In the genomic region with DNA sequence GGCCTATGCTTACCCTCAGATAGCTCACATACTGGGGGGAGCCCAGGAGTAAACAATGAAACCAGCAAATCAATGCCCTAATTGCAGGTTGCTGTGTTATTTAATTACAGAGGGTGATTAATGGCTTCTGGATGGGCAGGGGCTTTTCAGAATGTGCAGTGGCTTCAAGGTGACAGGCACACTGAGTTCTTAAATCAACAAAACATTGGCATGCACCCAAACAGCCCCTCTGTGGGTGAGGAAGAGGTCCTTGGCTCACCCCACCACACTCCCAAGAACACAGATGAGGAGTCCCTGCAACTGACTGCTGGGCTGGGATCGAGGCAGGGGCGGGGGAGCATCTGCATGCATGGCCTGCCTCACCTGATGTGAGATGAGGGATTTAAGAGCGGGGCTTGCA, we compare ENCODE assay signal across 28 mouse cellular contexts.
DNase-seq lines count a peak whose midpoint lies in the region; ATAC-seq and TF ChIP-seq lines count a peak whose summit lies in the region.
"Had no signal": no experiment of that assay in that cellular context is flagged by ENCODE, and none has a peak within 500 bp of the region (broad histone marks: within the 10 kb centered on the region; RNA-seq: fewer than 3 reads in every experiment).

No protein-coding gene starts in this region.

- TF ChIP-seq CTCF in midbrain, postnatal 0 days (IDR thresholded peaks at IDR 0.05): no peak
- no peak for TF ChIP-seq CTCF in brain, embryonic 14.5 days (IDR thresholded peaks at IDR 0.05; ENCODE audit: borderline replicate concordance, extremely low read depth, insufficient read depth, insufficient read length)

- H3K4me1 ChIP-seq in forebrain, embryonic 15.5 days: peaks cover 16% of the 10 kb centered on the region
- peaks cover 41% of the 10 kb centered on the region for H3K4me1 ChIP-seq in forebrain, embryonic 10.5 days
- H3K4me1 ChIP-seq in midbrain, embryonic 16.5 days (ENCODE audit: control insufficient read depth, insufficient read depth, low read length): peaks cover 10% of the 10 kb centered on the region
- no peaks in the 10 kb centered on the region for H3K4me1 ChIP-seq in midbrain, postnatal 0 days (ENCODE audit: insufficient read depth, low read length)
- H3K4me1 ChIP-seq in forebrain, embryonic 16.5 days (replicated peaks; ENCODE audit: control insufficient read depth, insufficient read depth, low read length): peaks cover 20% of the 10 kb centered on the region
- H3K4me1 ChIP-seq: heart, embryonic 13.5 days; intestine, embryonic 15.5 days had no signal

- H3K9ac ChIP-seq in forebrain, embryonic 15.5 days (replicated peaks): no peak overlapping the region
- H3K9ac ChIP-seq in midbrain, embryonic 16.5 days (ENCODE audit: low read depth, low read length): 0 out of 2 replicates have a peak overlapping the region, but pooled peaks have one; percentile 31
- H3K9ac ChIP-seq in midbrain, postnatal 0 days (replicated peaks; ENCODE audit: low read length, poor library complexity, severe bottlenecking): no peak overlapping the region
- no peak overlapping the region for H3K9ac ChIP-seq in forebrain, embryonic 16.5 days (replicated peaks; ENCODE audit: low read depth, low read length)
- H3K9ac ChIP-seq: embryonic facial prominence, embryonic 13.5 days; heart, embryonic 13.5 days; hindbrain, embryonic 15.5 days; intestine, embryonic 15.5 days had no signal

- no peaks in the 10 kb centered on the region for H3K36me3 ChIP-seq in forebrain, embryonic 15.5 days
- no peaks in the 10 kb centered on the region for H3K36me3 ChIP-seq in forebrain, embryonic 10.5 days (replicated peaks)
- no peaks in the 10 kb centered on the region for H3K36me3 ChIP-seq in midbrain, embryonic 16.5 days (ENCODE audit: control insufficient read depth, insufficient read depth, low read length)
- H3K36me3 ChIP-seq in midbrain, postnatal 0 days (ENCODE audit: insufficient read depth, low read length): no peaks in the 10 kb centered on the region
- no peaks in the 10 kb centered on the region for H3K36me3 ChIP-seq in forebrain, embryonic 16.5 days (ENCODE audit: control insufficient read depth, insufficient read depth)
- H3K36me3 ChIP-seq: embryonic facial prominence, embryonic 10.5 days; embryonic facial prominence, embryonic 13.5 days; heart, embryonic 10.5 days; heart, embryonic 13.5 days; hindbrain, embryonic 15.5 days; intestine, embryonic 15.5 days had no signal

- H3K9me3 ChIP-seq in forebrain, embryonic 15.5 days: no peaks in the 10 kb centered on the region
- no peaks in the 10 kb centered on the region for H3K9me3 ChIP-seq in forebrain, embryonic 10.5 days
- no peaks in the 10 kb centered on the region; the same call in 1 of the 2 replicates for H3K9me3 ChIP-seq in midbrain, embryonic 16.5 days (replicated peaks; ENCODE audit: control insufficient read depth, low read length, poor library complexity, severe bottlenecking)
- no peaks in the 10 kb centered on the region for H3K9me3 ChIP-seq in midbrain, postnatal 0 days (ENCODE audit: low read length)
- H3K9me3 ChIP-seq in forebrain, embryonic 16.5 days (ENCODE audit: control insufficient read depth, low read length): no peaks in the 10 kb centered on the region
- H3K9me3 ChIP-seq: embryonic facial prominence, embryonic 10.5 days; embryonic facial prominence, embryonic 13.5 days; heart, embryonic 10.5 days; heart, embryonic 13.5 days; hindbrain, embryonic 15.5 days; intestine, embryonic 15.5 days had no signal

- TF ChIP-seq POLR2A in brain, embryonic 14.5 days (IDR thresholded peaks at IDR 0.05; ENCODE audit: borderline replicate concordance, extremely low read depth, insufficient read depth, insufficient read length, poor library complexity, severe bottlenecking): no peak

- 56% methylated on average over 3 of the region's 3 CpGs for WGBS in forebrain, embryonic 15.5 days
- 69% methylated on average over 3 of the region's 3 CpGs for WGBS in forebrain, embryonic 10.5 days
- WGBS in midbrain, embryonic 16.5 days: 61% methylated on average over 3 of the region's 3 CpGs
- WGBS in midbrain, postnatal 0 days: 70% methylated on average over 3 of the region's 3 CpGs
- 42% methylated on average over 3 of the region's 3 CpGs for WGBS in forebrain, embryonic 16.5 days

- no peaks in the 10 kb centered on the region for H3K27me3 ChIP-seq in forebrain, embryonic 15.5 days
- peaks cover 67% of the 10 kb centered on the region for H3K27me3 ChIP-seq in forebrain, embryonic 10.5 days (ENCODE audit: poor library complexity, severe bottlenecking)
- no peaks in the 10 kb centered on the region for H3K27me3 ChIP-seq in midbrain, embryonic 16.5 days (ENCODE audit: control insufficient read depth, insufficient read depth, low read depth, low read length)
- no peaks in the 10 kb centered on the region for H3K27me3 ChIP-seq in midbrain, postnatal 0 days (ENCODE audit: insufficient read depth, low read length)
- H3K27me3 ChIP-seq in forebrain, embryonic 16.5 days (replicated peaks; ENCODE audit: control insufficient read depth, insufficient read depth, low read length): no peaks in the 10 kb centered on the region
- H3K27me3 ChIP-seq: hindbrain, embryonic 15.5 days; intestine, embryonic 15.5 days had no signal

- H3K4me3 ChIP-seq in forebrain, embryonic 15.5 days: no peak overlapping the region
- no peak overlapping the region for H3K4me3 ChIP-seq in forebrain, embryonic 10.5 days
- H3K4me3 ChIP-seq in midbrain, embryonic 16.5 days (ENCODE audit: low read depth, low read length): no peak overlapping the region
- H3K4me3 ChIP-seq in midbrain, postnatal 0 days (ENCODE audit: low read depth, low read length): no peak overlapping the region
- no peak overlapping the region for H3K4me3 ChIP-seq in forebrain, embryonic 16.5 days (replicated peaks; ENCODE audit: low read length)
- H3K4me3 ChIP-seq: embryonic facial prominence, embryonic 10.5 days; embryonic facial prominence, embryonic 13.5 days; erythroblast, embryonic 14.5 days; gastrocnemius, adult 2 months; heart, embryonic 10.5 days; heart, embryonic 13.5 days; hindbrain, embryonic 15.5 days; intestine, embryonic 15.5 days had no signal

- DNase-seq in forebrain, embryonic 10.5 days (ENCODE audit: extremely low spot score, low spot score): no peak
- no peak for DNase-seq in midbrain, postnatal 0 days (ENCODE audit: low spot score)
- DNase-seq in brain, embryonic 14.5 days (ENCODE audit: low read depth): peak; percentile 79
- no peak for DNase-seq in spleen, adult 12 weeks (ENCODE audit: low spot score)
- DNase-seq: adrenal gland, adult 2 months; adrenal gland, postnatal 14 days; cerebellum, adult 11-12 months; cerebellum, adult 8-10 months; cerebellum, postnatal 10 days; cerebellum, postnatal 36 days; embryo, embryonic 11 days; gastrocnemius, adult 2 months; gastrocnemius, postnatal 14 days; heart, adult 18-20 months; heart, postnatal 14 days; heart, postnatal 4 days; kidney, adult 11 months had no signal

- no peak overlapping the region for H3K27ac ChIP-seq in forebrain, embryonic 15.5 days (replicated peaks)
- H3K27ac ChIP-seq in forebrain, embryonic 10.5 days: no peak overlapping the region
- H3K27ac ChIP-seq in midbrain, embryonic 16.5 days (ENCODE audit: low read length): no peak overlapping the region
- H3K27ac ChIP-seq in midbrain, postnatal 0 days (ENCODE audit: low read depth, low read length): no peak overlapping the region
- no peak overlapping the region for H3K27ac ChIP-seq in forebrain, embryonic 16.5 days (ENCODE audit: low read length)
- H3K27ac ChIP-seq: embryonic facial prominence, embryonic 10.5 days; embryonic facial prominence, embryonic 13.5 days; gastrocnemius, adult 2 months; heart, embryonic 10.5 days; heart, embryonic 13.5 days; hindbrain, embryonic 15.5 days; intestine, embryonic 15.5 days had no signal

- H3K4me2 ChIP-seq in forebrain, embryonic 15.5 days (replicated peaks): no peak overlapping the region
- H3K4me2 ChIP-seq in midbrain, embryonic 16.5 days (ENCODE audit: low read length): no peak overlapping the region
- H3K4me2 ChIP-seq in midbrain, postnatal 0 days (ENCODE audit: low read depth, low read length, poor library complexity, severe bottlenecking): no peak overlapping the region
- no peak overlapping the region for H3K4me2 ChIP-seq in forebrain, embryonic 16.5 days (ENCODE audit: low read length)
- H3K4me2 ChIP-seq: embryonic facial prominence, embryonic 13.5 days; heart, embryonic 13.5 days; hindbrain, embryonic 15.5 days; intestine, embryonic 15.5 days had no signal

- ATAC-seq in forebrain, embryonic 15.5 days (replicated peaks): 0 out of 2 replicates have a peak, but pooled peaks have one; percentile 27
- ATAC-seq in midbrain, embryonic 16.5 days: no peak
- no peak for ATAC-seq in midbrain, postnatal 0 days (ENCODE audit: low FRiP score)
- peak; percentile 44 for ATAC-seq in forebrain, embryonic 16.5 days
- ATAC-seq: CD4-positive, CD25-positive, alpha-beta regulatory T cell, adult 4 months; intestine, embryonic 15.5 days had no signal

Comparison
In these comparisons a context has a peak if more than half of its experiments do, and no peak if none do; other contexts are left out.
1. ATAC-seq: peak in forebrain, embryonic 15.5 days (single experiment) and forebrain, embryonic 16.5 days (single experiment); none in midbrain, embryonic 16.5 days (single experiment) and midbrain, postnatal 0 days (single experiment).